Mouse (Mus musculus): ENCODE results near the gene Gm43518. TPM values are rescaled to one million over a fixed set of nuclear protein-coding genes. Genes with fewer than 3 reads are reported as not detected.

Gene Gm43518
- polyA plus RNA-seq, 2 experiments from 2014 or later = 3.1 to 3.7 TPM

GRCm38 (mm10) chr5:123979221-123979979, 52.2 kb downstream of the Gm43518 start:
- no peak for ATAC-seq

- no peak for ATAC-seq
These were observed 52.8 kb downstream of the Gm43518 start for GRCm38 (mm10) chr5:123979980-123980369.

- ATAC-seq = peak; percentile 69
These were observed 53.5 kb downstream of the Gm43518 start for GRCm38 (mm10) chr5:123980521-123981249.

- no peak for ATAC-seq
These were observed 54.0 kb downstream of the Gm43518 start for GRCm38 (mm10) chr5:123981250-123981554.

GRCm38 (mm10) chr5:123982838-123983237, 55.6 kb downstream of the Gm43518 start:
- no peak for ATAC-seq

GRCm38 (mm10) chr5:123985434-123985833, 58.2 kb downstream of the Gm43518 start:
- ATAC-seq = no peak

- ATAC-seq = no peak
These were observed 59.7 kb downstream of the Gm43518 start for GRCm38 (mm10) chr5:123986925-123987324.

- no peak for ATAC-seq
These were observed 60.3 kb downstream of the Gm43518 start for GRCm38 (mm10) chr5:123987511-123987910.

Other genes starting within 250 kb of the Gm43518 start
- gene Clip1, start 242.8 kb upstream of the Gm43518 start, polyA plus RNA-seq (2017; shearing (Covaris generic)) = 10 to 100 TPM; 43.3 to 49.8 TPM
- gene Zcchc8, start 206.3 kb upstream of the Gm43518 start, polyA plus RNA-seq (2017; shearing (Covaris generic)) = 10 to 100 TPM; 55.2 to 55.4 TPM
- 100 to 1,000 TPM; 149 to 161 TPM for gene Rsrc2, start 178.0 kb upstream of the Gm43518 start, polyA plus RNA-seq (2017; shearing (Covaris generic))
- gene Kntc1, start 177.7 kb upstream of the Gm43518 start, polyA plus RNA-seq (2017; shearing (Covaris generic)) = 1 to 10 TPM; 5.5 to 8.9 TPM
- gene Hcar2, start 61.9 kb upstream of the Gm43518 start, polyA plus RNA-seq (2017; shearing (Covaris generic)) = not detected
- not detected for gene Hcar1, start 47.4 kb upstream of the Gm43518 start, polyA plus RNA-seq (2017; shearing (Covaris generic))
- gene Denr, start 20.2 kb upstream of the Gm43518 start, polyA plus RNA-seq (2017; shearing (Covaris generic)) = 10 to 100 TPM; 81.2 to 84.6 TPM
- 1 to 10 TPM; 6.1 to 6.9 TPM for gene Ccdc62, start 3.3 kb downstream of the Gm43518 start, polyA plus RNA-seq (2017; shearing (Covaris generic))
- gene Hip1r, start 46.2 kb downstream of the Gm43518 start, polyA plus RNA-seq (2017; shearing (Covaris generic)) = 10 to 100 TPM in 1 of 2 experiments, 1 to 10 TPM in 1; 9.9 to 12.9 TPM
- gene Vps37b, start 104.9 kb downstream of the Gm43518 start, polyA plus RNA-seq (2017; shearing (Covaris generic)) = 10 to 100 TPM; 17.6 to 22.8 TPM
- gene Abcb9, start 168.4 kb downstream of the Gm43518 start, polyA plus RNA-seq (2017; shearing (Covaris generic)) = 10 to 100 TPM; 12.0 to 23.4 TPM
- 10 to 100 TPM; 16.3 to 21.2 TPM for gene Ogfod2, start 184.9 kb downstream of the Gm43518 start, polyA plus RNA-seq (2017; shearing (Covaris generic))
- gene Arl6ip4, start 188.7 kb downstream of the Gm43518 start, polyA plus RNA-seq (2017; shearing (Covaris generic)) = 10 to 100 TPM; 59.1 to 76.7 TPM